Mouse (Mus musculus) brain, embryonic 14.5 days (tissue): ENCODE data around the gene Olfr137. TPM values are rescaled to one million over a fixed set of nuclear protein-coding genes. Genes with fewer than 3 reads are reported as not detected.

ENCODE experiments used
- DNase-seq: peaks from one replicate; pipeline ENCODE4 v3.0.0-alpha.2; 2011; ENCODE audit warnings: low read depth
- CTCF ChIP-seq: fragments of 200-500 bp; IDR thresholded peaks from 2 replicates; pipeline ENCODE4 v1.5.1; 2012; ENCODE audit warnings: inconsistent platforms, mild to moderate bottlenecking, moderate library complexity, borderline replicate concordance; ENCODE audit not compliant: insufficient read depth, insufficient read length; ENCODE audit errors: extremely low read depth
- POLR2A ChIP-seq: fragments of 200-500 bp; IDR thresholded peaks from 2 replicates; pipeline ENCODE4 v1.6.1; 2012; ENCODE audit warnings: mild to moderate bottlenecking, inconsistent platforms, borderline replicate concordance; ENCODE audit not compliant: poor library complexity, insufficient read depth, insufficient read length, severe bottlenecking; ENCODE audit errors: extremely low read depth
- polyA plus RNA-seq: library from polyadenylated mRNA; depleted of rRNA; stranded (reverse); fragments of >200 nt; gene quantifications from 2 replicates; pipeline ENCODE4 v1.2.3, GENCODE M21; 2012; rRNA removed

Olfr137 gene
- not detected in 2 replicates for polyA plus RNA-seq

DNA sequence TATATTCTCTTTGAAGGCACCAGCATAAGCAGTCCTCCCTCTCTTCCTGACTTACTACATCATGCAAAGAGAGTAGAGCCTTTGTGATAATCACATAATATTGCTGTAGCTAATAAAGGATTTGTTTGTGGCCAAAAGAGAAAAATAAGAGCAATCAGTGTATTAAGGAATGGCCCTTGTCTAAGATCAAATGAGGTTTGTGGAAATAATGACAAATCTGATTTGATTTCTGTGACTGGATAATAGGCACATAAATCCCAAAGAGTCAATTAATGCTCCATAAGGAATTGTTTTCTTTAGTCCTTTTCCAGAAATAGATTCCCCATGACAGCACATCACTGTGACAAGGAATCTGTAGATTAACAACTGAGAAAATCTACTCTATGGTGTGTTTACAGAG is at the start of gene Olfr137:
Gene Olfr137 (minus strand): TSS at position 101 of the 400 bp plus-strand sequence.
- no peak for TF ChIP-seq POLR2A
- TF ChIP-seq CTCF, result no peak
- DNase-seq, result no peak

DNA sequence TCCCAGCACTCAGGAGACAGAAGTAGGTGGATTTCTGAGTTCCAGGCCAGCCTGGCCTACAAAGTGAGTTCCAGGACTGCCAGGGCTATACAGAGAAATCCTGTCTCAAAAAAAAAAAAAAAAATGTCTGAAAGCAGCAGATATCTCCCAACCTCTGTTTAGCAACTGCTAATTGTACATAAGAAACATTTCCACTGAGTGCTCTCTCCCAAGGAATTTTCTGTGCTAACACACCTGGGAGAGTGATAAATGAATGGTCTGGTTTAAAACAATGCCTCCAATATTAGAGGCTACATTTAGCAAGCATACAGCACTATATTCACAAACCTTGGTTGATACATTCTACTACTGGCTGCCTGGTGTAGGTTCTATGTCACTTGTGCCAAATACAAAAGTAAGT is 22.2 kb upstream of the Olfr137 start, which contains the start of gene Olfr136:
Gene Olfr136 (plus strand): TSS at position 301 of the 400 bp plus-strand sequence.
- DNase-seq, result no peak
- no peak for TF ChIP-seq POLR2A
- no peak for TF ChIP-seq CTCF

DNA sequence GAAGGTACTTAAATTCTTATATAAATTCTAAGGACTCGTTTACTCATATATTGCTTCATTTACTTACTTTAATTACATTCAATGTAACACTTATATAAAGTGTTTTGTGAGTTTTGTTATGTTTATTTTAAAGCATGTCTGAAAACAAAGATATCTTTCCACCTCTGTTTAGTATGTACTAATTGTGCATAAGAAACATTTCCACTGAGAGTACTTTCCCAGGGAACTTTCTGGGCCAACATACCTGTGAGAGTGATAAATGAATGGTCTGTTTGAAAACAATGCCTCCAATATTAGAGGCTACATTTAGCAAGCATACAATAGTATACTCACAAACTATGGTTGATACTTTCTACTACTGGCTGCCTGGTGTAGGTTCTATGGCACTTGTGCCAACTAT is 46.6 kb downstream of the Olfr137 start, which contains the start of gene Olfr138:
Gene Olfr138 (plus strand): TSS at position 301 of the 400 bp plus-strand sequence.
- DNase-seq, result no peak

More for the DNA sequence above, 46.6 kb downstream of the Olfr137 start, which contains the start of gene Olfr138:
- TF ChIP-seq CTCF (no peak), POLR2A (no peak)

Other genes with a start within 250 kb of the Olfr137 start
- not detected in 2 replicates for gene Olfr129, start 247.5 kb downstream of the Olfr137 start, polyA plus RNA-seq
- gene Olfr130, start 243.6 kb downstream of the Olfr137 start, polyA plus RNA-seq, result not detected in 2 replicates
- not detected in 2 replicates for gene Olfr131, start 218.9 kb downstream of the Olfr137 start, polyA plus RNA-seq
- not detected in 2 replicates for gene Olfr132, start 173.0 kb downstream of the Olfr137 start, polyA plus RNA-seq
- not detected in 2 replicates for gene Olfr133, start 162.3 kb downstream of the Olfr137 start, polyA plus RNA-seq
- not detected in 2 replicates for gene Olfr134, start 136.2 kb downstream of the Olfr137 start, polyA plus RNA-seq
- gene Olfr135, start 103.2 kb downstream of the Olfr137 start, polyA plus RNA-seq, result not detected in 2 replicates
- gene Olfr138, start 46.5 kb downstream of the Olfr137 start, polyA plus RNA-seq, result not detected in 2 replicates
- gene Olfr136, start 22.3 kb upstream of the Olfr137 start, polyA plus RNA-seq, result not detected in 2 replicates
- not detected in 2 replicates for gene Esp36, start 112.6 kb upstream of the Olfr137 start, polyA plus RNA-seq
- not detected in 2 replicates for gene Esp34, start 246.6 kb upstream of the Olfr137 start, polyA plus RNA-seq